Mouse (Mus musculus): Measurements from ENCODE around the gene Stk39. TPM values are rescaled to one million over a fixed set of nuclear protein-coding genes. Genes with fewer than 3 reads are reported as not detected.

Gene Stk39
- polyA plus RNA-seq, 1 experiment from 2014 or later: 16.9 TPM

- H3K4me1 ChIP-seq: peaks cover 11% of the 10 kb centered on the region
- WGBS: 52% methylated on average over 5 of the region's 5 CpGs
- H3K27me3 ChIP-seq: no peaks in the 10 kb centered on the region
- no peak for ATAC-seq (ENCODE audit: insufficient number of reproducible peaks, insufficient read depth, low FRiP score, low TSS enrichment, low read depth)
- no peak overlapping the region for H3K4me3 ChIP-seq
- no peaks in the 10 kb centered on the region for H3K9me3 ChIP-seq
- no peak overlapping the region for H3K27ac ChIP-seq
- no peaks in the 10 kb centered on the region for H3K36me3 ChIP-seq
- no peak overlapping the region for H3K4me2 ChIP-seq
- no peak overlapping the region for H3K9ac ChIP-seq
These were observed 37.5 kb downstream of the Stk39 start for GRCm38 (mm10) chr2:68434576-68434975.

GRCm38 (mm10) chr2:68433736-68434312 lies 38.2 kb downstream of the Stk39 start:
- Histone ChIP-seq H3K4me3 (no peak overlapping the region), H3K9me3 (no peaks in the 10 kb centered on the region), H3K4me1 (peaks cover 11% of the 10 kb centered on the region), H3K9ac (no peak overlapping the region), H3K27ac (no peak overlapping the region), H3K36me3 (no peaks in the 10 kb centered on the region), H3K4me2 (no peak overlapping the region), H3K27me3 (no peaks in the 10 kb centered on the region)
- WGBS: 85% methylated on average over 9 of the region's 9 CpGs
- ATAC-seq (ENCODE audit: insufficient number of reproducible peaks, insufficient read depth, low FRiP score, low TSS enrichment, low read depth): no peak

- 74% methylated on average over 4 of the region's 4 CpGs for WGBS
These were observed 39.2 kb downstream of the Stk39 start for GRCm38 (mm10) chr2:68432834-68433233.

GRCm38 (mm10) chr2:68431024-68431962 lies 40.8 kb downstream of the Stk39 start:
- H3K36me3 ChIP-seq: no peaks in the 10 kb centered on the region

More at GRCm38 (mm10) chr2:68432834-68433233, 39.2 kb downstream of the Stk39 start:
- no peaks in the 10 kb centered on the region for H3K27me3 ChIP-seq
- H3K27ac ChIP-seq: no peak overlapping the region
- peaks cover 11% of the 10 kb centered on the region for H3K4me1 ChIP-seq
- no peak overlapping the region for H3K4me3 ChIP-seq
- no peaks in the 10 kb centered on the region for H3K9me3 ChIP-seq
- ATAC-seq (ENCODE audit: insufficient number of reproducible peaks, insufficient read depth, low FRiP score, low TSS enrichment, low read depth): no peak
- H3K4me2 ChIP-seq: no peak overlapping the region
- no peaks in the 10 kb centered on the region for H3K36me3 ChIP-seq
- no peak overlapping the region for H3K9ac ChIP-seq

GRCm38 (mm10) chr2:68430493-68430892 lies 41.6 kb downstream of the Stk39 start:
- H3K9me3 ChIP-seq: no peaks in the 10 kb centered on the region
- H3K27ac ChIP-seq: no peak overlapping the region
- H3K36me3 ChIP-seq: no peaks in the 10 kb centered on the region
- no peaks in the 10 kb centered on the region for H3K27me3 ChIP-seq
- no peak overlapping the region for H3K4me2 ChIP-seq
- H3K4me3 ChIP-seq: no peak overlapping the region
- no peak for ATAC-seq (ENCODE audit: insufficient number of reproducible peaks, insufficient read depth, low FRiP score, low TSS enrichment, low read depth)
- 90% methylated on average over 5 of the region's 5 CpGs for WGBS
- H3K9ac ChIP-seq: no peak overlapping the region
- peaks cover 4% of the 10 kb centered on the region; the same call in 1 of the 2 replicates for H3K4me1 ChIP-seq

More at GRCm38 (mm10) chr2:68431024-68431962, 40.8 kb downstream of the Stk39 start:
- 81% methylated on average over 14 of the region's 14 CpGs for WGBS
- H3K4me1 ChIP-seq: peaks cover 8% of the 10 kb centered on the region
- H3K27me3 ChIP-seq: no peaks in the 10 kb centered on the region
- H3K4me2 ChIP-seq: no peak overlapping the region
- H3K27ac ChIP-seq: no peak overlapping the region
- ATAC-seq (ENCODE audit: insufficient number of reproducible peaks, insufficient read depth, low FRiP score, low TSS enrichment, low read depth): no peak
- H3K4me3 ChIP-seq: no peak overlapping the region
- no peak overlapping the region for H3K9ac ChIP-seq
- H3K9me3 ChIP-seq: no peaks in the 10 kb centered on the region

- no peak overlapping the region for H3K4me2 ChIP-seq
- no peak for ATAC-seq (ENCODE audit: insufficient number of reproducible peaks, insufficient read depth, low FRiP score, low TSS enrichment, low read depth)
- WGBS: 82% methylated on average over 4 of the region's 4 CpGs
- H3K4me1 ChIP-seq: no peaks in the 10 kb centered on the region
- no peaks in the 10 kb centered on the region for H3K27me3 ChIP-seq
- no peak overlapping the region for H3K27ac ChIP-seq
- H3K9me3 ChIP-seq: no peaks in the 10 kb centered on the region
- H3K36me3 ChIP-seq: no peaks in the 10 kb centered on the region
- H3K4me3 ChIP-seq: no peak overlapping the region
- H3K9ac ChIP-seq: no peak overlapping the region
These were observed 42.6 kb downstream of the Stk39 start for GRCm38 (mm10) chr2:68429436-68429835.

GRCm38 (mm10) chr2:68426977-68427577 lies 45.0 kb downstream of the Stk39 start:
- no peak overlapping the region for H3K4me2 ChIP-seq
- ATAC-seq (ENCODE audit: insufficient number of reproducible peaks, insufficient read depth, low FRiP score, low TSS enrichment, low read depth): no peak
- no peak overlapping the region for H3K9ac ChIP-seq
- 66% methylated on average over 5 of the region's 5 CpGs for WGBS
- no peak overlapping the region for H3K4me3 ChIP-seq
- no peaks in the 10 kb centered on the region for H3K36me3 ChIP-seq
- no peaks in the 10 kb centered on the region for H3K27me3 ChIP-seq
- no peaks in the 10 kb centered on the region for H3K9me3 ChIP-seq
- H3K4me1 ChIP-seq: no peaks in the 10 kb centered on the region
- H3K27ac ChIP-seq: no peak overlapping the region

GRCm38 (mm10) chr2:68426074-68426473 lies 46.0 kb downstream of the Stk39 start:
- no peak overlapping the region for H3K4me2 ChIP-seq
- H3K9me3 ChIP-seq: no peaks in the 10 kb centered on the region
- no peaks in the 10 kb centered on the region for H3K36me3 ChIP-seq
- H3K4me3 ChIP-seq: no peak overlapping the region
- ATAC-seq (ENCODE audit: insufficient number of reproducible peaks, insufficient read depth, low FRiP score, low TSS enrichment, low read depth): no peak
- no peak overlapping the region for H3K27ac ChIP-seq
- H3K9ac ChIP-seq: no peak overlapping the region
- no peaks in the 10 kb centered on the region for H3K27me3 ChIP-seq
- no peaks in the 10 kb centered on the region for H3K4me1 ChIP-seq
- 94% methylated on average over 4 of the region's 4 CpGs for WGBS

- 79% methylated on average over 6 of the region's 6 CpGs for WGBS
- H3K4me3 ChIP-seq: no peak overlapping the region
- no peak overlapping the region for H3K27ac ChIP-seq
- H3K36me3 ChIP-seq: no peaks in the 10 kb centered on the region
- H3K4me1 ChIP-seq: no peaks in the 10 kb centered on the region
- no peak overlapping the region for H3K9ac ChIP-seq
- ATAC-seq (ENCODE audit: insufficient number of reproducible peaks, insufficient read depth, low FRiP score, low TSS enrichment, low read depth): no peak
- H3K9me3 ChIP-seq: no peaks in the 10 kb centered on the region
- H3K4me2 ChIP-seq: no peak overlapping the region
- no peaks in the 10 kb centered on the region for H3K27me3 ChIP-seq
These were observed 51.1 kb downstream of the Stk39 start for GRCm38 (mm10) chr2:68421002-68421401.

- no peak for ATAC-seq (ENCODE audit: insufficient number of reproducible peaks, insufficient read depth, low FRiP score, low TSS enrichment, low read depth)
- WGBS: 93% methylated on average over 6 of the region's 6 CpGs
- no peaks in the 10 kb centered on the region for H3K27me3 ChIP-seq
- H3K4me3 ChIP-seq: no peak overlapping the region
- H3K4me2 ChIP-seq: no peak overlapping the region
- no peaks in the 10 kb centered on the region for H3K4me1 ChIP-seq
- no peak overlapping the region for H3K9ac ChIP-seq
- H3K36me3 ChIP-seq: no peaks in the 10 kb centered on the region
- H3K27ac ChIP-seq: no peak overlapping the region
- no peaks in the 10 kb centered on the region for H3K9me3 ChIP-seq
These were observed 51.8 kb downstream of the Stk39 start for GRCm38 (mm10) chr2:68420223-68420622.

- Histone ChIP-seq H3K4me2 (no peak overlapping the region), H3K4me3 (no peak overlapping the region), H3K36me3 (no peaks in the 10 kb centered on the region), H3K27ac (no peak overlapping the region), H3K4me1 (no peaks in the 10 kb centered on the region), H3K27me3 (no peaks in the 10 kb centered on the region), H3K9me3 (no peaks in the 10 kb centered on the region), H3K9ac (no peak overlapping the region)
- 80% methylated on average over 7 of the region's 7 CpGs for WGBS
- ATAC-seq (ENCODE audit: insufficient number of reproducible peaks, insufficient read depth, low FRiP score, low TSS enrichment, low read depth): no peak
These were observed 52.3 kb downstream of the Stk39 start for GRCm38 (mm10) chr2:68419746-68420145.

Measured in embryonic facial prominence, embryonic 13.5 days (tissue).